8 mouse cellular contexts compared by ENCODE assay signal in genomic region chrX:52912372-52912728, GRCm38 (mm10). TPM values are rescaled to one million over a fixed set of nuclear protein-coding genes. Genes with fewer than 3 reads are reported as not detected.
A peak's percentile ranks its signal among the peaks of the same experiment; 100 is the strongest.
DNase-seq lines count a peak whose midpoint lies in the region; ATAC-seq and TF ChIP-seq lines count a peak whose summit lies in the region.

No protein-coding gene starts in this region.

- no peak for DNase-seq in kidney, adult 2 months
- no peak for DNase-seq in kidney, postnatal 25 days
- no peak for DNase-seq in T-cell, adult 2 months (ENCODE audit: low spot score)
- DNase-seq in adrenal gland, postnatal 14 days: no peak
- no peak for DNase-seq in layer of hippocampus, adult 8-10 months (ENCODE audit: low spot score in 2 of 2)

- no peak for TF ChIP-seq CTCF in kidney, adult 2 months (conservative IDR thresholded peaks at IDR 0.05; ENCODE audit: insufficient read depth, insufficient read length, low read depth, low read length)
- TF ChIP-seq CTCF in bone marrow macrophage, adult 2 months (IDR thresholded peaks at IDR 0.05; ENCODE audit: low read depth, low read length): no peak

- 2% methylated on average over 26 of the region's 26 CpGs for WGBS in kidney, adult 2 months
- 13% methylated on average over 26 of the region's 26 CpGs for WGBS in hindbrain, embryonic 13.5 days
- 21% methylated on average over 25 of the region's 26 CpGs for WGBS in midbrain, embryonic 12.5 days

- no peaks in the 10 kb centered on the region for H3K9me3 ChIP-seq in hindbrain, embryonic 13.5 days
- H3K9me3 ChIP-seq in midbrain, embryonic 12.5 days: no peaks in the 10 kb centered on the region

- H3K9ac ChIP-seq in hindbrain, embryonic 13.5 days: peak overlapping the region; percentile 85
- H3K9ac ChIP-seq in midbrain, embryonic 12.5 days (replicated peaks): peak overlapping the region; percentile 86

- H3K4me1 ChIP-seq in kidney, adult 2 months (ENCODE audit: control insufficient read depth, insufficient read depth, low read length): no peaks in the 10 kb centered on the region
- no peaks in the 10 kb centered on the region for H3K4me1 ChIP-seq in bone marrow macrophage, adult 2 months (ENCODE audit: control insufficient read depth, insufficient read depth, low read length)
- H3K4me1 ChIP-seq in hindbrain, embryonic 13.5 days (replicated peaks): no peaks in the 10 kb centered on the region
- H3K4me1 ChIP-seq in midbrain, embryonic 12.5 days: peaks cover 4% of the 10 kb centered on the region; the same call in 1 of the 2 replicates

- no peaks in the 10 kb centered on the region for H3K27me3 ChIP-seq in kidney, adult 2 months (replicated peaks; ENCODE audit: control insufficient read depth, insufficient read depth, low read length)
- no peaks in the 10 kb centered on the region for H3K27me3 ChIP-seq in hindbrain, embryonic 13.5 days
- no peaks in the 10 kb centered on the region for H3K27me3 ChIP-seq in midbrain, embryonic 12.5 days

- H3K4me2 ChIP-seq in hindbrain, embryonic 13.5 days: peak overlapping the region; percentile 55
- peak overlapping the region; percentile 54 for H3K4me2 ChIP-seq in midbrain, embryonic 12.5 days (replicated peaks)

- ATAC-seq in hindbrain, embryonic 13.5 days (ENCODE audit: low FRiP score): peak; percentile 82
- peak; percentile 75; the same call in 1 of the 2 replicates for ATAC-seq in midbrain, embryonic 12.5 days (ENCODE audit: low FRiP score, low read depth)

- peak overlapping the region; percentile 58; the same call in 1 of the 2 replicates for H3K27ac ChIP-seq in kidney, adult 2 months (ENCODE audit: insufficient read depth, low read depth, low read length)
- H3K27ac ChIP-seq in bone marrow macrophage, adult 2 months (ENCODE audit: insufficient read depth, low read depth, low read length): peak overlapping the region; percentile 56
- H3K27ac ChIP-seq in hindbrain, embryonic 13.5 days: peak overlapping the region; percentile 97
- peak overlapping the region; percentile 96 for H3K27ac ChIP-seq in midbrain, embryonic 12.5 days (replicated peaks)

- no peaks in the 10 kb centered on the region for H3K36me3 ChIP-seq in kidney, adult 2 months (ENCODE audit: control insufficient read depth, insufficient read depth, low read length)
- no peaks in the 10 kb centered on the region for H3K36me3 ChIP-seq in hindbrain, embryonic 13.5 days
- H3K36me3 ChIP-seq in midbrain, embryonic 12.5 days: no peaks in the 10 kb centered on the region

- peak overlapping the region; percentile 84 for H3K4me3 ChIP-seq in kidney, adult 2 months (ENCODE audit: insufficient read depth, low read depth, low read length)
- H3K4me3 ChIP-seq in bone marrow macrophage, adult 2 months (ENCODE audit: insufficient read depth, low read length): peak overlapping the region; percentile 72
- H3K4me3 ChIP-seq in hindbrain, embryonic 13.5 days: peak overlapping the region; percentile 60
- peak overlapping the region; percentile 64 for H3K4me3 ChIP-seq in midbrain, embryonic 12.5 days

- no peak for TF ChIP-seq POLR2A in kidney, adult 2 months (IDR thresholded peaks at IDR 0.05; ENCODE audit: low read depth, low read length)
- TF ChIP-seq POLR2A in bone marrow macrophage, adult 2 months (IDR thresholded peaks at IDR 0.05; ENCODE audit: borderline replicate concordance, low read depth, low read length): no peak

RNA-seq across cellular contexts. Expression of gene Phf6, which starts 0.3 kb away (rescaled TPM):
- 1.4 and 2.4 TPM in 2 replicates for polyA plus RNA-seq in kidney, adult 2 months (2012; rRNA removed)
- polyA plus RNA-seq in bone marrow macrophage, adult 2 months (2012; ENCODE audit: insufficient read depth, insufficient read length, missing spikeins): 12.5 and 18.8 TPM in 2 replicates
- 75.4 and 77.8 TPM in 2 replicates for polyA plus RNA-seq in hindbrain, embryonic 13.5 days (2015; fragmentation: Nextera tagmentation; extraction: Ambion mirVana)
- polyA plus RNA-seq in midbrain, embryonic 12.5 days (2016; fragmentation: Nextera tagmentation; extraction: Ambion mirVana): 105 and 119 TPM in 2 replicates
- 17.5 TPM in 2 replicates for total RNA-seq in adrenal gland, postnatal 14 days (2021)
- 10 to 100 TPM; 22.2 to 32.4 (median 25.9) TPM for total RNA-seq in layer of hippocampus, adult 8-10 months (2022)
